Mouse (Mus musculus) CH12.LX (cell line): Measurements from ENCODE around the gene Fchsd2. TPM values are rescaled to one million over a fixed set of nuclear protein-coding genes. Genes with fewer than 3 reads are reported as not detected.
A peak's percentile ranks its signal among the peaks of the same experiment; 100 is the strongest.

Experiments used
- DNase-seq: peaks from one replicate; pipeline ENCODE4 v3.0.0-alpha.2; 2013; ENCODE audit errors: extremely low read depth
- H3K27ac ChIP-seq: 2 replicates; pipeline ENCODE4 v1.5.1; 2012; ENCODE audit warnings: low read depth, mild to moderate bottlenecking, control low read depth, moderate library complexity; ENCODE audit not compliant: insufficient read depth
- H3K27me3 ChIP-seq: replicated peaks from 2 replicates; pipeline ENCODE3; 2012; ENCODE audit warnings: inconsistent platforms
- H3K36me3 ChIP-seq, 2 experiments: replicated peaks in 1 of 2; 2 replicates each; pipeline versions ENCODE3 to v1.6.1; 2012; ENCODE audit warnings: inconsistent platforms in 1 of 2, low read length in 1 of 2, mild to moderate bottlenecking in 1 of 2, mixed read lengths in 1 of 2, moderate library complexity in 1 of 2; ENCODE audit not compliant: control insufficient read depth in 1 of 2, insufficient read depth in 1 of 2
- H3K4me1 ChIP-seq, 2 experiments: 2 replicates each; pipeline ENCODE4 v1.6.1; 2012; ENCODE audit warnings: inconsistent platforms in 1 of 2, moderate library complexity in 1 of 2; ENCODE audit not compliant: insufficient read depth in 2 of 2, control insufficient read depth in 1 of 2
- H3K4me2 ChIP-seq: 2 replicates; pipeline ENCODE4 v1.6.1; 2012; ENCODE audit warnings: low read depth, mild to moderate bottlenecking, control low read depth; ENCODE audit not compliant: poor library complexity, insufficient read depth, severe bottlenecking
- H3K4me3 ChIP-seq, 3 experiments: fragments of 150-350 bp in 1 of 3; sonication (generic) in 1 of 3; replicated peaks in 1 of 3; 2 replicates each; pipeline versions ENCODE3 to v1.5.1; 2011 to 2012; ENCODE audit warnings: low read depth in 2 of 3, low read length in 2 of 3, mild to moderate bottlenecking in 2 of 3, moderate library complexity in 2 of 3, control low read depth in 1 of 3, improper control_type of control experiment in 1 of 3, inconsistent platforms in 1 of 3, mixed read lengths in 1 of 3; ENCODE audit not compliant: poor library complexity in 1 of 3
- H3K79me2 ChIP-seq: replicated peaks from 2 replicates; pipeline ENCODE4 v1.6.1; 2012; ENCODE audit warnings: mild to moderate bottlenecking, moderate library complexity; ENCODE audit not compliant: control insufficient read depth, poor library complexity, insufficient read depth, severe bottlenecking; ENCODE audit errors: extremely low read depth
- H3K9ac ChIP-seq: 2 replicates; pipeline ENCODE4 v1.6.1; 2012; ENCODE audit warnings: low read depth, mild to moderate bottlenecking, control low read depth, moderate library complexity; ENCODE audit not compliant: insufficient read depth
- H3K9me3 ChIP-seq: replicated peaks from 2 replicates; pipeline ENCODE3; 2012; ENCODE audit warnings: low read length, inconsistent platforms, mixed read lengths
- BHLHE40 ChIP-seq: IDR thresholded peaks from 2 replicates; pipeline ENCODE4 v1.6.1; 2011; ENCODE audit warnings: mild to moderate bottlenecking, low read depth, low read length, improper control_type of control experiment
- CHD1 ChIP-seq: IDR thresholded peaks from 2 replicates; pipeline ENCODE4 v1.6.1; 2012; ENCODE audit warnings: low read depth, low read length, improper control_type of control experiment, inconsistent platforms
- CHD2 ChIP-seq: IDR thresholded peaks from 2 replicates; pipeline ENCODE4 v1.6.1; 2011; ENCODE audit warnings: low read length, improper control_type of control experiment
- CTCF ChIP-seq, 2 experiments: IDR thresholded peaks in 1 of 2; conservative IDR thresholded peaks in 1 of 2; 2 replicates each; pipeline ENCODE4 v1.5.1; 2011 to 2012; ENCODE audit warnings: low read depth in 2 of 2, low read length in 2 of 2, improper control_type of control experiment in 1 of 2, inconsistent platforms in 1 of 2, mild to moderate bottlenecking in 1 of 2, moderate library complexity in 1 of 2
- E2F4 ChIP-seq: IDR thresholded peaks from 2 replicates; pipeline ENCODE4 v1.6.1; 2011; ENCODE audit warnings: low read depth, low read length, improper control_type of control experiment; ENCODE audit not compliant: insufficient replicate concordance
- ELF1 ChIP-seq: IDR thresholded peaks from 2 replicates; pipeline ENCODE4 v1.6.1; 2014; ENCODE audit warnings: low read depth, mild to moderate bottlenecking, inconsistent platforms, low read length, improper control_type of control experiment
- EP300 ChIP-seq: IDR thresholded peaks from 2 replicates; pipeline ENCODE4 v1.6.1; 2011; ENCODE audit warnings: low read length, improper control_type of control experiment
- ETS1 ChIP-seq: conservative IDR thresholded peaks from 2 replicates; pipeline ENCODE4 v1.6.1; 2012; ENCODE audit warnings: low read depth, mild to moderate bottlenecking, inconsistent platforms, low read length, improper control_type of control experiment, moderate library complexity
- GABPA ChIP-seq: IDR thresholded peaks from 2 replicates; pipeline ENCODE4 v1.6.1; 2012; ENCODE audit warnings: low read depth, low read length, improper control_type of control experiment, inconsistent platforms; ENCODE audit not compliant: insufficient replicate concordance
- IRF4 ChIP-seq: IDR thresholded peaks from 2 replicates; pipeline ENCODE4 v1.6.1; 2014; ENCODE audit warnings: low read depth, mild to moderate bottlenecking, inconsistent platforms, low read length, improper control_type of control experiment
- KAT2A ChIP-seq: IDR thresholded peaks from 2 replicates; pipeline ENCODE4 v1.6.1; 2012; ENCODE audit warnings: low read length, improper control_type of control experiment, inconsistent platforms; ENCODE audit not compliant: insufficient replicate concordance
- MAFK ChIP-seq: IDR thresholded peaks from 2 replicates; pipeline ENCODE4 v1.6.1; 2011; ENCODE audit warnings: low read length, improper control_type of control experiment; ENCODE audit not compliant: insufficient replicate concordance
- MAX ChIP-seq: IDR thresholded peaks from 2 replicates; pipeline ENCODE4 v1.6.1; 2011; ENCODE audit warnings: low read length, improper control_type of control experiment
- MAZ ChIP-seq: IDR thresholded peaks from 2 replicates; pipeline ENCODE4 v1.6.1; 2012; ENCODE audit warnings: low read depth, mild to moderate bottlenecking, inconsistent platforms, low read length, improper control_type of control experiment, moderate library complexity
- MEF2A ChIP-seq: IDR thresholded peaks from 2 replicates; pipeline ENCODE4 v1.6.1; 2014; ENCODE audit warnings: low read depth, mild to moderate bottlenecking, inconsistent platforms, low read length, improper control_type of control experiment, borderline replicate concordance
- MXI1 ChIP-seq: IDR thresholded peaks from 2 replicates; pipeline ENCODE4 v1.6.1; 2011; ENCODE audit warnings: mild to moderate bottlenecking, low read depth, low read length, improper control_type of control experiment
- MYC ChIP-seq: IDR thresholded peaks from 2 replicates; pipeline ENCODE4 v1.6.1; 2011; ENCODE audit warnings: low read depth, mild to moderate bottlenecking, improper control_type of control experiment, low read length
- NELFE ChIP-seq: IDR thresholded peaks from 2 replicates; pipeline ENCODE4 v1.6.1; 2011; ENCODE audit warnings: low read depth, low read length, improper control_type of control experiment
- NRF1 ChIP-seq: IDR thresholded peaks from 2 replicates; pipeline ENCODE4 v1.6.1; 2014; ENCODE audit warnings: low read depth, mild to moderate bottlenecking, inconsistent platforms, low read length, improper control_type of control experiment, moderate library complexity
- PAX5 ChIP-seq: IDR thresholded peaks from 2 replicates; pipeline ENCODE4 v1.6.1; 2012; ENCODE audit warnings: low read length, inconsistent platforms, mixed read lengths
- POLR2A ChIP-seq: IDR thresholded peaks from 2 replicates; pipeline ENCODE4 v1.6.1; 2011; ENCODE audit warnings: low read depth, mild to moderate bottlenecking, improper control_type of control experiment, low read length
- POLR2AphosphoS2 ChIP-seq: IDR thresholded peaks from 2 replicates; pipeline ENCODE4 v1.6.1; 2011; ENCODE audit warnings: low read depth, low read length, improper control_type of control experiment
- RAD21 ChIP-seq: IDR thresholded peaks from 2 replicates; pipeline ENCODE4 v1.6.1; 2011; ENCODE audit warnings: low read depth, mild to moderate bottlenecking, low read length, improper control_type of control experiment, moderate library complexity
- SMC3 ChIP-seq: IDR thresholded peaks from 2 replicates; pipeline ENCODE4 v1.6.1; 2011; ENCODE audit warnings: low read depth, low read length, improper control_type of control experiment
- TBP ChIP-seq: conservative IDR thresholded peaks from 2 replicates; pipeline ENCODE4 v1.6.1; 2011; ENCODE audit warnings: low read depth, low read length, improper control_type of control experiment
- TCF12 ChIP-seq: IDR thresholded peaks from 2 replicates; pipeline ENCODE4 v1.6.1; 2014; ENCODE audit warnings: low read depth, mild to moderate bottlenecking, inconsistent platforms, low read length, improper control_type of control experiment
- UBTF ChIP-seq: IDR thresholded peaks from 2 replicates; pipeline ENCODE4 v1.6.1; 2012; ENCODE audit warnings: low read depth, mild to moderate bottlenecking, inconsistent platforms, low read length, improper control_type of control experiment, moderate library complexity
- USF2 ChIP-seq: conservative IDR thresholded peaks from 2 replicates; pipeline ENCODE4 v1.6.1; 2011; ENCODE audit warnings: low read depth, low read length, improper control_type of control experiment
- ZC3H11A ChIP-seq: IDR thresholded peaks from 2 replicates; pipeline ENCODE4 v1.6.1; 2012; ENCODE audit warnings: low read depth, mild to moderate bottlenecking, inconsistent platforms, low read length, improper control_type of control experiment
- ZMIZ1 ChIP-seq: IDR thresholded peaks from 2 replicates; pipeline ENCODE4 v1.6.1; 2012; ENCODE audit warnings: low read depth, mild to moderate bottlenecking, inconsistent platforms, low read length, improper control_type of control experiment
- ZNF384 ChIP-seq: IDR thresholded peaks from 2 replicates; pipeline ENCODE4 v1.6.1; 2012; ENCODE audit warnings: low read depth, low read length, improper control_type of control experiment, inconsistent platforms
- dilution Hi-C: fragments of 300-500 bp; cut with MboI; formaldehyde crosslinking; loops from 2 replicates; pipeline ENCODE4 v1.14.3; 2020; ENCODE audit warnings: low sequenced_read_pairs; ENCODE audit not compliant: extremely low pct_unique_long_range_greater_than_20kb, extremely low pct_ligation_motif_present
- in situ Hi-C: fragments of 300-500 bp; cut with MboI; formaldehyde crosslinking; loops from 3 replicates; pipeline ENCODE4 v1.14.3; 2019; ENCODE audit warnings: low sequenced_read_pairs, low pct_ligation_motif_present, low pct_unique_long_range_greater_than_20kb, mixed read lengths
- polyA plus RNA-seq: library from polyadenylated mRNA; unstranded; fragments of >175 nt; gene quantifications from 2 replicates; pipeline ENCODE4 v1.2.1, GENCODE M21; 2012; ENCODE audit warnings: low read depth; ENCODE audit not compliant: insufficient read length
- total RNA-seq, 2 experiments: library from RNA; depleted of rRNA; stranded (reverse); fragments of 300-350 nt in 1 of 2; fragments of >200 nt in 1 of 2; gene quantifications; 2 replicates each; pipeline ENCODE4 v1.2.3; 2012 to 2014

Gene Fchsd2
- total and polyA plus RNA-seq, 3 experiments: 23.8 to 38.2 (median 25.5) TPM

- no peaks in the 10 kb centered on the region for H3K36me3 ChIP-seq
- TF ChIP-seq CHD2 (0 out of 2 replicates have a peak, but pooled peaks have one; percentile 27), MAX (peak; percentile 42; the same call in 1 of the 2 replicates), GABPA (no peak), MYC (peak; percentile 67), UBTF (no peak), BHLHE40 (peak; percentile 93), TBP (0 out of 2 replicates have a peak, but pooled peaks have one; percentile 51), NELFE (peak; percentile 28; the same call in 1 of the 2 replicates), POLR2A (0 out of 2 replicates have a peak, but pooled peaks have one; percentile 36), MXI1 (no peak), ETS1 (peak; percentile 85), TCF12 (peak; percentile 56; the same call in 1 of the 2 replicates), USF2 (0 out of 2 replicates have a peak, but pooled peaks have one; percentile 9)
- peaks cover 44 to 89% of the 10 kb centered on the region in 2 experiments for H3K4me1 ChIP-seq
- H3K9me3 ChIP-seq: no peaks in the 10 kb centered on the region
- dilution Hi-C loops (no loop called here), in situ Hi-C loops (loop anchor here (10.0 kb wide), 2 partner anchors 237 to 307 kb away; partner anchors contain the start of gene Atg16l2)
- H3K79me2 ChIP-seq: no peaks in the 10 kb centered on the region
- peak overlapping the region; percentile 85 for H3K4me2 ChIP-seq
- peak overlapping the region; percentile 99 for H3K27ac ChIP-seq
- DNase-seq: peak; percentile 75
- H3K27me3 ChIP-seq: no peaks in the 10 kb centered on the region
- peak overlapping the region in 1 of 3 experiments; percentile 28 for H3K4me3 ChIP-seq
- H3K9ac ChIP-seq: peak overlapping the region; percentile 86
Measured at GRCm38 (mm10) chr7:101067521-101067920, 25.1 kb upstream of the Fchsd2 start.

- DNase-seq: peak; percentile 83
- Histone ChIP-seq H3K9me3 (no peaks in the 10 kb centered on the region), H3K27ac (peak overlapping the region; percentile 98), H3K27me3 (no peaks in the 10 kb centered on the region), H3K79me2 (no peaks in the 10 kb centered on the region), H3K4me2 (peak overlapping the region; percentile 39), H3K4me3 (no peak overlapping the region), H3K9ac (peak overlapping the region; percentile 67; the same call in 1 of the 2 replicates), H3K36me3 (no peaks in the 10 kb centered on the region), H3K4me1 (peaks cover 53 to 91% of the 10 kb centered on the region in 2 experiments)
- dilution Hi-C loops (no loop called here), in situ Hi-C loops (loop anchor here (10.0 kb wide), 2 partner anchors 236 to 306 kb away; partner anchors contain the start of gene Atg16l2)
- TF ChIP-seq EP300 (peak; percentile 54; the same call in 1 of the 2 replicates), ZNF384 (no peak), UBTF (no peak), IRF4 (peak; percentile 72), E2F4 (no peak), ETS1 (peak; percentile 79), POLR2A (peak; percentile 45), NRF1 (peak; percentile 25; the same call in 1 of the 2 replicates), BHLHE40 (peak; percentile 73), ZC3H11A (no peak), ZMIZ1 (no peak), PAX5 (no peak), SMC3 (peak; percentile 26; the same call in 1 of the 2 replicates), NELFE (no peak), KAT2A (no peak), CTCF (conservative IDR thresholded peaks at IDR 0.05 in 1 of 2, IDR thresholded peaks at IDR 0.05 in 1 of 2; ENCODE audit: low read depth in 2 of 2, low read length in 2 of 2) (no peak), MAFK (no peak), MEF2A (peak; percentile 76), CHD2 (peak; percentile 92), ELF1 (no peak), TBP (no peak), RAD21 (peak; percentile 1; the same call in 1 of the 2 replicates), POLR2AphosphoS2 (no peak), GABPA (no peak), MAX (0 out of 2 replicates have a peak, but pooled peaks have one; percentile 8), MAZ (peak; percentile 48), CHD1 (no peak; the same call in 1 of the 2 replicates)
Measured at GRCm38 (mm10) chr7:101069271-101069670, 23.4 kb upstream of the Fchsd2 start.
